Mouse (Mus musculus): ENCODE results near the gene Wrnip1. TPM values are rescaled to one million over a fixed set of nuclear protein-coding genes. Genes with fewer than 3 reads are reported as not detected.

Gene Wrnip1
- polyA plus RNA-seq, 1 experiment from 2014 or later, result 17.5 TPM

DNA sequence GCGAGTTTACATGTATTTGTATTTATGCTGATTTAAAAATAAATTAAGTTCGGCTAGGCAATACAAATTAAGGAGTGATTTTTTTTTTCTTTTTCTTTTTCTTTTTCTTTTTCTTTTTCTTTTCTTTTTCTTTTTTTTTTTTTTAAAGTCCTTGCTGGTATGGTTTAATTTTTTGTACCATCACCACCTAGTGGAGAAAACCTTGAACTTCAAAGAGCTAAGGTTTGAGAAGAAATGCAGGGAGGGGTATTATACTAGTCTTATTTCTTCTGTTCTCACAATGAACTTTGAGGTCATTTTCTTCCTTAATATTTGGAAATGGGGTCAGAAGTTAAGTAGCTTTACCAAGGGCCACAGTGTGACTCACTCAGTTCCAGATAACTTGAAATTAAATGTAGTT is 2.7 kb upstream of the Wrnip1 start:
- H3K4me2 ChIP-seq (ENCODE audit: low read depth, severe bottlenecking), result no peak overlapping the region
- H3K9me3 ChIP-seq (ENCODE audit: control insufficient read depth, low read length), result no peaks in the 10 kb centered on the region
- no peaks in the 10 kb centered on the region for H3K27me3 ChIP-seq (ENCODE audit: control insufficient read depth, insufficient read depth, low read length)
- H3K36me3 ChIP-seq (ENCODE audit: control insufficient read depth, insufficient read depth, low read length), result no peaks in the 10 kb centered on the region
- no peaks in the 10 kb centered on the region for H3K4me1 ChIP-seq (ENCODE audit: control insufficient read depth, insufficient read depth, low read length)
- ATAC-seq (ENCODE audit: insufficient number of reproducible peaks, low FRiP score, low TSS enrichment, low read depth) (no peak), DNase-seq (ENCODE audit: low spot score) (no peak)
- H3K4me3 ChIP-seq (ENCODE audit: low read depth, low read length), result no peak overlapping the region
- 69% methylated on average over 2 of the region's 2 CpGs for WGBS
- H3K27ac ChIP-seq (replicated peaks; ENCODE audit: low read depth, low read length), result no peak overlapping the region
- no peak overlapping the region for H3K9ac ChIP-seq (ENCODE audit: low read length)

- no peak overlapping the region; the same call in 1 of the 2 replicates for H3K4me2 ChIP-seq (ENCODE audit: low read depth, severe bottlenecking)
- H3K36me3 ChIP-seq (ENCODE audit: control insufficient read depth, insufficient read depth, low read length), result no peaks in the 10 kb centered on the region
- H3K9ac ChIP-seq (ENCODE audit: low read length), result no peak overlapping the region
- no peaks in the 10 kb centered on the region for H3K9me3 ChIP-seq (ENCODE audit: control insufficient read depth, low read length)
- ATAC-seq (ENCODE audit: insufficient number of reproducible peaks, low FRiP score, low TSS enrichment, low read depth), result no peak
- no peak overlapping the region for H3K27ac ChIP-seq (replicated peaks; ENCODE audit: low read depth, low read length)
- H3K4me1 ChIP-seq (ENCODE audit: control insufficient read depth, insufficient read depth, low read length), result no peaks in the 10 kb centered on the region
- H3K4me3 ChIP-seq (ENCODE audit: low read depth, low read length), result no peak overlapping the region
- DNase-seq (ENCODE audit: low spot score), result no peak
- no peaks in the 10 kb centered on the region for H3K27me3 ChIP-seq (ENCODE audit: control insufficient read depth, insufficient read depth, low read length)
Measured at GRCm38 (mm10) chr13:32800859-32801258, 979 bp upstream of the Wrnip1 start.

DNA sequence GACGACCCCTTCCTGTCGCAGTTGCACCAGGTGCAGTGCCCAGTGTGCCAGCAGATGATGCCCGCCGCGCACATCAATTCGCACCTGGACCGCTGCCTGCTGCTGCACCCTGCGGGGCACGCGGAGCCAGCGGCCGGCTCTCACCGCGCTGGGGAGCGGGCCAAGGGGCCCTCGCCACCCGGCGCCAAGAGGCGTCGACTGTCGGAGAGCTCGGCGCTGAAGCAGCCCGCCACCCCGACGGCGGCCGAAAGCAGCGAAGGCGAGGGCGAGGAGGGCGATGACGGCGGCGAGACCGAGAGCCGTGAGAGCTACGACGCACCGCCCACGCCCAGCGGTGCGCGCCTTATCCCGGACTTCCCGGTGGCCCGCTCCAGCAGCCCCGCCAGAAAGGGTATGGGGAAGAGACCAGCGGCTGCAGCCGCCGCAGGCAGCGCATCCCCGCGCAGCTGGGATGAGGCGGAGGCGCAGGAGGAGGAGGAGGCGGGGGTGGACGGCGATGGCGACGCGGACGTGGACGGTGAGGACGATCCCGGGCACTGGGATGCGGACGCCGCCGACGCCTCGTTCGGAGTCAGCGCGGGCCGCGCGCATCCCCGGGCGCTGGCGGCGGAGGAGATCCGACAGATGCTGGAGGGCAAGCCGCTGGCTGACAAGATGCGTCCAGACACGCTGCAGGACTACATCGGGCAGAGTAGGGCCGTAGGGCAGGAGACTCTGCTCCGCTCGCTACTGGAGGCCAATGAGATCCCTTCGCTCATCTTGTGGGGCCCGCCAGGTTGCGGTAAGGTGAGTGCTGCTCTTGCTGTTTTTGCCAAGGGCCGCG is 632 bp downstream of the Wrnip1 start, which contains the start of gene D930007J09Rik:
Gene D930007J09Rik, minus strand, starts transcription at position 591 of the 823 bp plus-strand sequence.
- peak within 1 kb of the TSS; percentile 90 for H3K4me2 ChIP-seq (ENCODE audit: low read depth, severe bottlenecking)
- peak; percentile 63 for DNase-seq (ENCODE audit: low spot score)
- H3K9me3 ChIP-seq (ENCODE audit: control insufficient read depth, low read length), result no peaks in the 10 kb centered on the region
- no peaks in the 10 kb centered on the region for H3K27me3 ChIP-seq (ENCODE audit: control insufficient read depth, insufficient read depth, low read length)
- H3K4me3 ChIP-seq (ENCODE audit: low read depth, low read length), result peak within 1 kb of the TSS; percentile 76
- peak within 1 kb of the TSS; percentile 75 for H3K9ac ChIP-seq (ENCODE audit: low read length)
- whole genome bisulfite sequencing, result under 1% methylated on average over 95 of the region's 95 CpGs
- H3K36me3 ChIP-seq (ENCODE audit: control insufficient read depth, insufficient read depth, low read length), result peaks cover 5% of the 10 kb centered on the region
- peak; percentile 15; the same call in 1 of the 2 replicates for ATAC-seq (ENCODE audit: insufficient number of reproducible peaks, low FRiP score, low TSS enrichment, low read depth)
- no peaks in the 10 kb centered on the region for H3K4me1 ChIP-seq (ENCODE audit: control insufficient read depth, insufficient read depth, low read length)
- H3K27ac ChIP-seq (replicated peaks; ENCODE audit: low read depth, low read length), result no peak within 1 kb of the TSS

DNA sequence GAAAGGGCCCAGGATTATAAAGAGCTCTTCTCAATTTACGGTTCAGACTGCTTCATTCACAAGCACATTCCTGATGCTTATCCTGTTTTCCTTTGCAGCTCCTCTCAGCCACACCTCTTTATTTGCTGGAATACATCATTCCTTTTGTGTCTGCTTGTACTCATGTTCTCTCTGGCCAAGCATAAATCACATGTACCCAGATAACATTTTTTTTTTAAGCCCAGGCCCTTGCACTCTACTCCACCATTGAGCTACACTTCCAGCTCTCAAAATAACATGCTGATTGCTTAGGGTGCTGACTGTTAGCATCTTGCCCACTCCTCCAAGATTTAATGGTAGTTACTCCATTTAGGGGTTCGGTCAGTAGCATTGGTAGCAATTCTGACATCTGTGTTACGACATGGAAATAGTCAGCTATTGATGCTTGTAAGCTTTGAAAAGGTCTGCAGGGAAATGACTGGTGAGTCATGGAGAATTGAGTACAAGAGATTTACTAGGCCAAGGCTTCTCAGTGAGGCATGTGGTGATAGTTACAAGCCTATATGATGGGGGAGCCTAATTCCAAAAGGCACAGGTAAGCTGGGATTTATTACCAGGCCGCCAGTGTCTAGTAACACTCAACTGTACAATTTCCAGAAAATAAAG is 2.0 kb downstream of the Wrnip1 start:
- no peak overlapping the region for H3K9ac ChIP-seq (ENCODE audit: low read length)
- no peaks in the 10 kb centered on the region for H3K4me1 ChIP-seq (ENCODE audit: control insufficient read depth, insufficient read depth, low read length)
- DNase-seq (ENCODE audit: low spot score), result no peak
- no peak overlapping the region for H3K27ac ChIP-seq (replicated peaks; ENCODE audit: low read depth, low read length)
- H3K4me2 ChIP-seq (ENCODE audit: low read depth, severe bottlenecking), result peak overlapping the region; percentile 90
- H3K9me3 ChIP-seq (ENCODE audit: control insufficient read depth, low read length), result no peaks in the 10 kb centered on the region
- ATAC-seq (ENCODE audit: insufficient number of reproducible peaks, low FRiP score, low TSS enrichment, low read depth), result no peak
- 0 out of 2 replicates have a peak overlapping the region, but pooled peaks have one; percentile 5 for H3K4me3 ChIP-seq (ENCODE audit: low read depth, low read length)
- 77% methylated on average over 4 of the region's 4 CpGs for WGBS
- no peaks in the 10 kb centered on the region for H3K27me3 ChIP-seq (ENCODE audit: control insufficient read depth, insufficient read depth, low read length)
- peaks cover 5% of the 10 kb centered on the region for H3K36me3 ChIP-seq (ENCODE audit: control insufficient read depth, insufficient read depth, low read length)

DNA sequence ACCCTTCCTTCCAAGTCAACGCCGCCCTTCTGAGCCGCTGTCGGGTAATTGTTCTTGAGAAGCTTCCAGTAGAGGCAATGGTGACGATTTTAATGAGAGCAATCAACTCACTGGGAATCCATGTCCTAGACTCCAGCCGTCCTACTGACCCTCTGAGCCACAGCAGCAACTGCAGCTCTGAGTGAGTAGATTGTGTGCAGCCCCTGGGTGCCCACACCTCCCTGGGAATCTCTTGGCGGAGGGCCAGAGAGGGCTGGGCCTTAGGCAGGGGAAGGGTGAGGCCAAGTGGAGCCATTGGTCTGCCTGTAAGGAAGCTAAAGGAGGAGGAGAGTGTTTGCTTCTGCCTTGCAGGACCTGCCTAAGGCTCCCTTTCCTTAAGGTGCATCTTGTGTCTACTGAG is 5.0 kb downstream of the Wrnip1 start:
- Histone ChIP-seq H3K9ac (ENCODE audit: low read length) (no peak overlapping the region), H3K4me3 (ENCODE audit: low read depth, low read length) (no peak overlapping the region), H3K4me2 (ENCODE audit: low read depth, severe bottlenecking) (no peak overlapping the region), H3K4me1 (ENCODE audit: control insufficient read depth, insufficient read depth, low read length) (no peaks in the 10 kb centered on the region), H3K27me3 (ENCODE audit: control insufficient read depth, insufficient read depth, low read length) (no peaks in the 10 kb centered on the region), H3K36me3 (ENCODE audit: control insufficient read depth, insufficient read depth, low read length) (peaks cover 7% of the 10 kb centered on the region), H3K9me3 (ENCODE audit: control insufficient read depth, low read length) (no peaks in the 10 kb centered on the region), H3K27ac (replicated peaks; ENCODE audit: low read depth, low read length) (no peak overlapping the region)
- ATAC-seq (ENCODE audit: insufficient number of reproducible peaks, low FRiP score, low TSS enrichment, low read depth) (no peak), DNase-seq (ENCODE audit: low spot score) (no peak)
- 89% methylated on average over 7 of the region's 7 CpGs for WGBS

DNA sequence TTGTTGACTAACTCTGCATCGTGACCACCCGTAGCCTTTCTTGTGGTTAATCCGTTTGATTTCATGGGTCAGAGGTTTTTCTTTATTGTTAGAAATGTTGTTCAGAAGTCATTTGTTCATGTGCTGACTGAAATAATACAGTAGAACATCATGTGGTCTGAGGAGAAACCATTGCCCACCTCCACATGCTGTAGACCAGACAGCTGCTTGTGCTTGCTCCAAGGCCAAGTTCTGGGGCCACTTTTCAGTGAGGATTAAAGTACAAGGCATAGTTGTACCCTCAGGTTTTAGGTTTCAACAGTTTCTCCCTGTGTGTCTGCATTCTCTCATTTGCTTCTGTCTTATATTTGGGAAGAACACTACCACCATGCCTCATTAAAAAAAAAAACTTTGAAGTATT is 5.8 kb downstream of the Wrnip1 start:
- no peaks in the 10 kb centered on the region for H3K4me1 ChIP-seq (ENCODE audit: control insufficient read depth, insufficient read depth, low read length)
- H3K27ac ChIP-seq (replicated peaks; ENCODE audit: low read depth, low read length), result no peak overlapping the region
- ATAC-seq (ENCODE audit: insufficient number of reproducible peaks, low FRiP score, low TSS enrichment, low read depth) (no peak), DNase-seq (ENCODE audit: low spot score) (no peak)
- no peak overlapping the region for H3K4me2 ChIP-seq (ENCODE audit: low read depth, severe bottlenecking)
- WGBS, result 87% methylated on average over 3 of the region's 3 CpGs
- no peak overlapping the region for H3K9ac ChIP-seq (ENCODE audit: low read length)
- H3K4me3 ChIP-seq (ENCODE audit: low read depth, low read length), result no peak overlapping the region
- peaks cover 7% of the 10 kb centered on the region for H3K36me3 ChIP-seq (ENCODE audit: control insufficient read depth, insufficient read depth, low read length)
- no peaks in the 10 kb centered on the region for H3K27me3 ChIP-seq (ENCODE audit: control insufficient read depth, insufficient read depth, low read length)
- no peaks in the 10 kb centered on the region for H3K9me3 ChIP-seq (ENCODE audit: control insufficient read depth, low read length)

DNA sequence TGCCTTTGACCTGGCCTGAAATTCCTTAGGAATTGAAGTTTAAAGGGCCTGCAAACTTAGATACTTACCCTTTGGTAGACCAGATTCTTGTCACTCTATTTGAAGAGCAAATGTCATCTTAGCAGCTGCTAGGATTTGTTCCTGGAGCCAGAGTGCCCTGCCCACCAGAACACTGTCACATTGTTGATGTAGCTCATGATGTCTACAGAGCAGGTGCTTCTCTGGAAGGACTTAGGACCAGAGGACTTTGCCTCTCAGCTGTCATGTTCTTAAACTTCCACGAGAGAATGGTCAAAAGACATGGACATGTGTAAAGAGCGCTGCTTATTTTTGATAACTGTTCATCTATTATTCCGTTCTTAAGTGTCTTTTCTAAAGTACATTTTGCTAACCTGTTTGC is 17.4 kb downstream of the Wrnip1 start:
- DNase-seq (ENCODE audit: low spot score) (no peak), ATAC-seq (ENCODE audit: insufficient number of reproducible peaks, low FRiP score, low TSS enrichment, low read depth) (no peak)
- no peaks in the 10 kb centered on the region for H3K4me1 ChIP-seq (ENCODE audit: control insufficient read depth, insufficient read depth, low read length)
- H3K4me2 ChIP-seq (ENCODE audit: low read depth, severe bottlenecking), result no peak overlapping the region
- H3K27ac ChIP-seq (replicated peaks; ENCODE audit: low read depth, low read length), result no peak overlapping the region
- no peaks in the 10 kb centered on the region for H3K9me3 ChIP-seq (ENCODE audit: control insufficient read depth, low read length)
- WGBS, result 95% methylated on average over 3 of the region's 3 CpGs
- H3K27me3 ChIP-seq (ENCODE audit: control insufficient read depth, insufficient read depth, low read length), result no peaks in the 10 kb centered on the region
- H3K4me3 ChIP-seq (ENCODE audit: low read depth, low read length), result no peak overlapping the region
- no peak overlapping the region for H3K9ac ChIP-seq (ENCODE audit: low read length)
- peaks cover 5% of the 10 kb centered on the region; the same call in 1 of the 2 replicates for H3K36me3 ChIP-seq (ENCODE audit: control insufficient read depth, insufficient read depth, low read length)

DNA sequence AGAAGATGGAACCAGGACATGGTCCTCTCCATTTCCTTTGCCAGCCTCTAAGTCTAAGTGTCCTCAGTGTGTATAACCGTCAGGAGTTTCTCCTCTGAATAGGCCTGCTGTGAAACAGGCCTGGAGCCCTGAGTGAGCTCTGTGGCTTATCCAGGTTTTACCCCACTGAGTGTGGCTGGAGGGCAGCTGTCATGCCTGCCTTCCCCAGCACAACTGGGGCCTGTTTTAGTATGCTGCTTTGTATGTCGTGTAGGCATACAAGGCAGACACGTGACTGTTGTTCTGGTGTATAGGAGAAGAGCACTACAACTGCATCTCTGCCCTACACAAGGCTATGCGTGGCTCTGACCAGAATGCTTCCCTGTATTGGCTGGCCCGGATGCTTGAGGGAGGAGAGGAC is 18.1 kb downstream of the Wrnip1 start:
- Histone ChIP-seq H3K36me3 (ENCODE audit: control insufficient read depth, insufficient read depth, low read length) (peaks cover 5% of the 10 kb centered on the region; the same call in 1 of the 2 replicates), H3K4me1 (ENCODE audit: control insufficient read depth, insufficient read depth, low read length) (no peaks in the 10 kb centered on the region), H3K27ac (replicated peaks; ENCODE audit: low read depth, low read length) (no peak overlapping the region), H3K27me3 (ENCODE audit: control insufficient read depth, insufficient read depth, low read length) (no peaks in the 10 kb centered on the region), H3K9me3 (ENCODE audit: control insufficient read depth, low read length) (no peaks in the 10 kb centered on the region), H3K4me2 (ENCODE audit: low read depth, severe bottlenecking) (no peak overlapping the region), H3K4me3 (ENCODE audit: low read depth, low read length) (no peak overlapping the region), H3K9ac (ENCODE audit: low read length) (no peak overlapping the region)
- 89% methylated on average over 5 of the region's 5 CpGs for WGBS
- no peak for DNase-seq (ENCODE audit: low spot score)
- ATAC-seq (ENCODE audit: insufficient number of reproducible peaks, low FRiP score, low TSS enrichment, low read depth), result no peak

Data from limb, embryonic 11.5 days (tissue).